Mouse (Mus musculus) stomach, embryonic 14.5 days (tissue): ENCODE results near the gene Sec62. TPM values are rescaled to one million over a fixed set of nuclear protein-coding genes. Genes with fewer than 3 reads are reported as not detected.

Source experiments
- ATAC-seq: fragments of 200-750 bp; cut with Nextera tagmentation; 2 replicates; pipeline ENCODE4 v1.8.0; 2017; ENCODE audit warnings: low read depth, moderate TSS enrichment; ENCODE audit not compliant: insufficient number of reproducible peaks, insufficient read depth, low FRiP score
- H3K27ac ChIP-seq: fragments of 300-500 bp; sonication (generic); 2 replicates; pipeline ENCODE4 v1.5.1; 2014; ENCODE audit warnings: mild to moderate bottlenecking, low read length, moderate library complexity, mixed read lengths
- H3K27me3 ChIP-seq: fragments of 300-500 bp; sonication (generic); 2 replicates; pipeline ENCODE4 v1.6.1; 2014; ENCODE audit warnings: low read length, control low read depth, mixed read lengths; ENCODE audit not compliant: control insufficient read depth, insufficient read depth
- H3K36me3 ChIP-seq: fragments of 300-500 bp; sonication (generic); 2 replicates; pipeline ENCODE4 v1.6.1; 2014; ENCODE audit warnings: mild to moderate bottlenecking, control low read depth, low read length, moderate library complexity, mixed read lengths; ENCODE audit not compliant: control insufficient read depth, insufficient read depth
- H3K4me1 ChIP-seq: fragments of 300-500 bp; sonication (generic); 2 replicates; pipeline ENCODE4 v1.6.1; 2014; ENCODE audit warnings: low read length, control low read depth, mixed read lengths; ENCODE audit not compliant: control insufficient read depth, insufficient read depth
- H3K4me2 ChIP-seq: fragments of 300-500 bp; sonication (generic); replicated peaks from 2 replicates; pipeline ENCODE4 v1.6.1; 2014; ENCODE audit warnings: low read depth, low read length, control low read depth
- H3K4me3 ChIP-seq: fragments of 300-500 bp; sonication (generic); 2 replicates; pipeline ENCODE4 v1.5.1; 2014; ENCODE audit warnings: low read depth, low read length, control low read depth
- H3K9ac ChIP-seq: fragments of 300-500 bp; sonication (generic); replicated peaks from 2 replicates; pipeline ENCODE4 v1.6.1; 2014; ENCODE audit warnings: low read depth, mild to moderate bottlenecking, control low read depth, low read length, moderate library complexity, mixed read lengths
- H3K9me3 ChIP-seq: fragments of 300-500 bp; sonication (generic); 2 replicates; pipeline ENCODE4 v1.6.1; 2016; ENCODE audit warnings: low read depth, low read length, control low read depth; ENCODE audit not compliant: control insufficient read depth
- WGBS: fragments of 180-500 bp; shearing (Covaris S2); extraction: QIAGEN DNeasy Blood & Tissue Kit; methylation state at CpG from one replicate; pipeline ENCODE4 v1.1.7; 2014; 5-methylcytosine and 5-hydroxymethylcytosine counted together
- polyA plus RNA-seq: library from polyadenylated mRNA; unstranded; fragments of >200 nt; fragmentation: Nextera tagmentation; extraction: Ambion mirVana; gene quantifications from 2 replicates; pipeline ENCODE4 v1.2.1, GENCODE M21; 2014

The Sec62 gene
- polyA plus RNA-seq, 1 experiment from 2014 or later = 101 TPM

GRCm38 (mm10) chr3:30802171-30802570 is 9.5 kb downstream of the Sec62 start:
- Histone ChIP-seq H3K36me3 (peaks cover 18% of the 10 kb centered on the region), H3K9me3 (no peaks in the 10 kb centered on the region), H3K4me2 (no peak overlapping the region), H3K9ac (no peak overlapping the region), H3K4me1 (no peaks in the 10 kb centered on the region), H3K27me3 (no peaks in the 10 kb centered on the region), H3K4me3 (no peak overlapping the region), H3K27ac (no peak overlapping the region)
- ATAC-seq = no peak
- WGBS = 92% methylated on average over 3 of the region's 3 CpGs

- ATAC-seq = no peak
- no peak overlapping the region for H3K9ac ChIP-seq
- 70% methylated on average over 3 of the region's 3 CpGs for WGBS
- no peak overlapping the region for H3K27ac ChIP-seq
- H3K4me3 ChIP-seq = no peak overlapping the region
- H3K4me2 ChIP-seq = no peak overlapping the region
- H3K36me3 ChIP-seq = peaks cover 41% of the 10 kb centered on the region
- H3K27me3 ChIP-seq = no peaks in the 10 kb centered on the region
- H3K9me3 ChIP-seq = no peaks in the 10 kb centered on the region
- no peaks in the 10 kb centered on the region for H3K4me1 ChIP-seq
Measured at GRCm38 (mm10) chr3:30812881-30813280, 20.2 kb downstream of the Sec62 start.

GRCm38 (mm10) chr3:30818630-30819125 is 26.0 kb downstream of the Sec62 start:
- 97% methylated on average over 16 of the region's 16 CpGs for WGBS
- no peaks in the 10 kb centered on the region for H3K4me1 ChIP-seq
- H3K27me3 ChIP-seq = no peaks in the 10 kb centered on the region
- no peak for ATAC-seq
- peaks cover 39% of the 10 kb centered on the region for H3K36me3 ChIP-seq
- H3K27ac ChIP-seq = no peak overlapping the region
- H3K4me3 ChIP-seq = no peak overlapping the region
- no peak overlapping the region for H3K4me2 ChIP-seq
- H3K9ac ChIP-seq = no peak overlapping the region
- H3K9me3 ChIP-seq = no peaks in the 10 kb centered on the region

- peaks cover 32% of the 10 kb centered on the region for H3K36me3 ChIP-seq
- no peaks in the 10 kb centered on the region for H3K4me1 ChIP-seq
- H3K9me3 ChIP-seq = no peaks in the 10 kb centered on the region
- no peak overlapping the region for H3K4me3 ChIP-seq
- no peak for ATAC-seq
- 95% methylated on average over 8 of the region's 8 CpGs for WGBS
- no peak overlapping the region for H3K27ac ChIP-seq
- H3K27me3 ChIP-seq = no peaks in the 10 kb centered on the region
- no peak overlapping the region for H3K9ac ChIP-seq
- no peak overlapping the region for H3K4me2 ChIP-seq
Measured at GRCm38 (mm10) chr3:30822163-30822562, 29.5 kb downstream of the Sec62 start.

- 95% methylated on average over 5 of the region's 5 CpGs for WGBS
- Histone ChIP-seq H3K9ac (no peak overlapping the region), H3K4me2 (no peak overlapping the region), H3K27ac (no peak overlapping the region), H3K9me3 (no peaks in the 10 kb centered on the region), H3K4me3 (no peak overlapping the region), H3K36me3 (peaks cover 7% of the 10 kb centered on the region; the same call in 1 of the 2 replicates), H3K27me3 (no peaks in the 10 kb centered on the region), H3K4me1 (no peaks in the 10 kb centered on the region)
- no peak for ATAC-seq
Measured at GRCm38 (mm10) chr3:30826069-30826468, 33.4 kb downstream of the Sec62 start.

GRCm38 (mm10) chr3:30831848-30832606 is 39.4 kb downstream of the Sec62 start:
- no peak for ATAC-seq
- Histone ChIP-seq H3K4me1 (no peaks in the 10 kb centered on the region), H3K4me3 (no peak overlapping the region), H3K27me3 (no peaks in the 10 kb centered on the region), H3K9me3 (no peaks in the 10 kb centered on the region), H3K4me2 (no peak overlapping the region), H3K36me3 (no peaks in the 10 kb centered on the region), H3K9ac (no peak overlapping the region), H3K27ac (no peak overlapping the region)
- 65% methylated on average over 15 of the region's 15 CpGs for WGBS

GRCm38 (mm10) chr3:30833254-30833653 is 40.6 kb downstream of the Sec62 start:
- Histone ChIP-seq H3K4me3 (no peak overlapping the region), H3K27ac (no peak overlapping the region), H3K4me2 (no peak overlapping the region), H3K9ac (no peak overlapping the region), H3K4me1 (no peaks in the 10 kb centered on the region), H3K36me3 (no peaks in the 10 kb centered on the region), H3K9me3 (no peaks in the 10 kb centered on the region; the same call in 1 of the 2 replicates), H3K27me3 (no peaks in the 10 kb centered on the region)
- ATAC-seq = no peak
- 86% methylated on average over 3 of the region's 3 CpGs for WGBS

GRCm38 (mm10) chr3:30845755-30846154 is 53.1 kb downstream of the Sec62 start:
- H3K4me2 ChIP-seq = no peak overlapping the region
- H3K27ac ChIP-seq = no peak overlapping the region
- H3K36me3 ChIP-seq = no peaks in the 10 kb centered on the region
- H3K9me3 ChIP-seq = no peaks in the 10 kb centered on the region
- no peaks in the 10 kb centered on the region for H3K27me3 ChIP-seq
- no peak overlapping the region for H3K4me3 ChIP-seq
- H3K9ac ChIP-seq = no peak overlapping the region
- 84% methylated on average over 2 of the region's 2 CpGs for WGBS
- ATAC-seq = no peak
- no peaks in the 10 kb centered on the region for H3K4me1 ChIP-seq

GRCm38 (mm10) chr3:30847413-30847812 is 54.7 kb downstream of the Sec62 start:
- Histone ChIP-seq H3K27ac (no peak overlapping the region), H3K9me3 (no peaks in the 10 kb centered on the region), H3K9ac (no peak overlapping the region), H3K27me3 (no peaks in the 10 kb centered on the region), H3K4me1 (no peaks in the 10 kb centered on the region), H3K4me3 (no peak overlapping the region), H3K36me3 (no peaks in the 10 kb centered on the region), H3K4me2 (no peak overlapping the region)
- no peak for ATAC-seq
- WGBS = 79% methylated on average over 1 of the region's 1 CpGs
